Mouse (Mus musculus): Measurements from ENCODE around the gene Nop16. TPM values are rescaled to one million over a fixed set of nuclear protein-coding genes. Genes with fewer than 3 reads are reported as not detected.
A peak's percentile ranks its signal among the peaks of the same experiment; 100 is the strongest.

Nop16 gene
- polyA plus RNA-seq, 1 experiment from 2014 or later: 91.4 TPM

GRCm38 (mm10) chr13:54582860-54583259 is 7.0 kb downstream of the Nop16 start:
- ATAC-seq: peak; percentile 29; the same call in 1 of the 2 replicates
- no peaks in the 10 kb centered on the region; the same call in 1 of the 2 replicates for H3K4me1 ChIP-seq (ENCODE audit: control insufficient read depth, insufficient read depth, low read length)
- WGBS: 67% methylated on average over 5 of the region's 5 CpGs
- no peaks in the 10 kb centered on the region for H3K9me3 ChIP-seq (ENCODE audit: control insufficient read depth, low read length)
- no peak overlapping the region for H3K4me3 ChIP-seq (ENCODE audit: low read length)
- H3K27ac ChIP-seq (ENCODE audit: low read length): no peak overlapping the region; the same call in 1 of the 2 replicates
- no peaks in the 10 kb centered on the region for H3K27me3 ChIP-seq (replicated peaks; ENCODE audit: control insufficient read depth, insufficient read depth, low read length)
- no peak overlapping the region for H3K9ac ChIP-seq (ENCODE audit: low read depth, low read length)
- H3K36me3 ChIP-seq (ENCODE audit: control insufficient read depth, insufficient read depth, low read length): peaks cover 20% of the 10 kb centered on the region
- no peak overlapping the region for H3K4me2 ChIP-seq (ENCODE audit: low read depth, low read length)

- peak; percentile 21; the same call in 1 of the 2 replicates for ATAC-seq
- Histone ChIP-seq H3K27ac (ENCODE audit: low read length) (no peak overlapping the region), H3K36me3 (ENCODE audit: control insufficient read depth, insufficient read depth, low read length) (peaks cover 20% of the 10 kb centered on the region)
These were observed 7.8 kb downstream of the Nop16 start for GRCm38 (mm10) chr13:54582126-54582525.

GRCm38 (mm10) chr13:54581385-54581784 is 8.5 kb downstream of the Nop16 start:
- Histone ChIP-seq H3K27me3 (replicated peaks; ENCODE audit: control insufficient read depth, insufficient read depth, low read length) (no peaks in the 10 kb centered on the region), H3K9me3 (ENCODE audit: control insufficient read depth, low read length) (no peaks in the 10 kb centered on the region), H3K4me2 (ENCODE audit: low read depth, low read length) (no peak overlapping the region), H3K36me3 (ENCODE audit: control insufficient read depth, insufficient read depth, low read length) (peaks cover 17% of the 10 kb centered on the region), H3K27ac (ENCODE audit: low read length) (no peak overlapping the region), H3K4me3 (ENCODE audit: low read length) (no peak overlapping the region), H3K9ac (ENCODE audit: low read depth, low read length) (no peak overlapping the region), H3K4me1 (ENCODE audit: control insufficient read depth, insufficient read depth, low read length) (no peaks in the 10 kb centered on the region; the same call in 1 of the 2 replicates)
- ATAC-seq: no peak
- 65% methylated on average over 2 of the region's 2 CpGs for WGBS

More at GRCm38 (mm10) chr13:54582126-54582525, 7.8 kb downstream of the Nop16 start:
- no peak overlapping the region for H3K4me2 ChIP-seq (ENCODE audit: low read depth, low read length)
- no peak overlapping the region for H3K4me3 ChIP-seq (ENCODE audit: low read length)
- H3K9me3 ChIP-seq (ENCODE audit: control insufficient read depth, low read length): no peaks in the 10 kb centered on the region
- WGBS: 67% methylated on average over 10 of the region's 10 CpGs
- H3K9ac ChIP-seq (ENCODE audit: low read depth, low read length): no peak overlapping the region
- H3K4me1 ChIP-seq (ENCODE audit: control insufficient read depth, insufficient read depth, low read length): no peaks in the 10 kb centered on the region; the same call in 1 of the 2 replicates
- no peaks in the 10 kb centered on the region for H3K27me3 ChIP-seq (replicated peaks; ENCODE audit: control insufficient read depth, insufficient read depth, low read length)

- WGBS: 80% methylated on average over 21 of the region's 21 CpGs
- H3K36me3 ChIP-seq (ENCODE audit: control insufficient read depth, insufficient read depth, low read length): peaks cover 7% of the 10 kb centered on the region
- H3K27me3 ChIP-seq (replicated peaks; ENCODE audit: control insufficient read depth, insufficient read depth, low read length): no peaks in the 10 kb centered on the region
- H3K4me3 ChIP-seq (ENCODE audit: low read length): no peak overlapping the region
- H3K4me1 ChIP-seq (ENCODE audit: control insufficient read depth, insufficient read depth, low read length): peaks cover 12% of the 10 kb centered on the region
- H3K9ac ChIP-seq (ENCODE audit: low read depth, low read length): no peak overlapping the region
- no peak for ATAC-seq
- no peak overlapping the region for H3K27ac ChIP-seq (ENCODE audit: low read length)
- no peaks in the 10 kb centered on the region for H3K9me3 ChIP-seq (ENCODE audit: control insufficient read depth, low read length)
- no peak overlapping the region for H3K4me2 ChIP-seq (ENCODE audit: low read depth, low read length)
These were observed 12.0 kb downstream of the Nop16 start for GRCm38 (mm10) chr13:54577652-54578507.

- Histone ChIP-seq H3K27ac (ENCODE audit: low read length) (peak overlapping the region; percentile 90), H3K4me2 (ENCODE audit: low read depth, low read length) (peak overlapping the region; percentile 90), H3K9ac (ENCODE audit: low read depth, low read length) (peak overlapping the region; percentile 97), H3K4me1 (ENCODE audit: control insufficient read depth, insufficient read depth, low read length) (peaks cover 12% of the 10 kb centered on the region), H3K9me3 (ENCODE audit: control insufficient read depth, low read length) (no peaks in the 10 kb centered on the region), H3K27me3 (replicated peaks; ENCODE audit: control insufficient read depth, insufficient read depth, low read length) (no peaks in the 10 kb centered on the region), H3K36me3 (ENCODE audit: control insufficient read depth, insufficient read depth, low read length) (peaks cover under 1% of the 10 kb centered on the region; the same call in 1 of the 2 replicates), H3K4me3 (ENCODE audit: low read length) (peak overlapping the region; percentile 98)
- 2% methylated on average over 19 of the region's 19 CpGs for WGBS
- ATAC-seq: peak; percentile 32
These were observed 14.4 kb downstream of the Nop16 start for GRCm38 (mm10) chr13:54575489-54575888.

GRCm38 (mm10) chr13:54574854-54575481 is 14.9 kb downstream of the Nop16 start, which contains the start of gene Arl10:
Arl10 (plus strand) TSS chr13:54575015.
- ATAC-seq: peak; percentile 91
- peak within 1 kb of the TSS; percentile 97 for H3K9ac ChIP-seq (ENCODE audit: low read depth, low read length)

GRCm38 (mm10) chr13:54572621-54573020 is 17.3 kb downstream of the Nop16 start:
- H3K36me3 ChIP-seq (ENCODE audit: control insufficient read depth, insufficient read depth, low read length): no peaks in the 10 kb centered on the region
- no peaks in the 10 kb centered on the region for H3K27me3 ChIP-seq (replicated peaks; ENCODE audit: control insufficient read depth, insufficient read depth, low read length)
- H3K4me1 ChIP-seq (ENCODE audit: control insufficient read depth, insufficient read depth, low read length): peaks cover 12% of the 10 kb centered on the region
- H3K27ac ChIP-seq (ENCODE audit: low read length): no peak overlapping the region
- H3K4me3 ChIP-seq (ENCODE audit: low read length): no peak overlapping the region
- H3K4me2 ChIP-seq (ENCODE audit: low read depth, low read length): no peak overlapping the region
- no peak for ATAC-seq
- WGBS: 77% methylated on average over 4 of the region's 4 CpGs
- no peaks in the 10 kb centered on the region for H3K9me3 ChIP-seq (ENCODE audit: control insufficient read depth, low read length)
- H3K9ac ChIP-seq (ENCODE audit: low read depth, low read length): no peak overlapping the region

More at GRCm38 (mm10) chr13:54574854-54575481, 14.9 kb downstream of the Nop16 start, which contains the start of gene Arl10:
- H3K27me3 ChIP-seq (replicated peaks; ENCODE audit: control insufficient read depth, insufficient read depth, low read length): no peaks in the 10 kb centered on the region
- no peaks in the 10 kb centered on the region for H3K9me3 ChIP-seq (ENCODE audit: control insufficient read depth, low read length)
- WGBS: under 1% methylated on average over 55 of the region's 55 CpGs
- H3K36me3 ChIP-seq (ENCODE audit: control insufficient read depth, insufficient read depth, low read length): no peaks in the 10 kb centered on the region
- peak within 1 kb of the TSS; percentile 90 for H3K27ac ChIP-seq (ENCODE audit: low read length)
- H3K4me2 ChIP-seq (ENCODE audit: low read depth, low read length): peak within 1 kb of the TSS; percentile 90
- peaks cover 12% of the 10 kb centered on the region for H3K4me1 ChIP-seq (ENCODE audit: control insufficient read depth, insufficient read depth, low read length)
- peak within 1 kb of the TSS; percentile 98 for H3K4me3 ChIP-seq (ENCODE audit: low read length)

GRCm38 (mm10) chr13:54571637-54572036 is 18.3 kb downstream of the Nop16 start:
- Histone ChIP-seq H3K9me3 (ENCODE audit: control insufficient read depth, low read length) (no peaks in the 10 kb centered on the region), H3K27me3 (replicated peaks; ENCODE audit: control insufficient read depth, insufficient read depth, low read length) (no peaks in the 10 kb centered on the region), H3K4me2 (ENCODE audit: low read depth, low read length) (no peak overlapping the region), H3K36me3 (ENCODE audit: control insufficient read depth, insufficient read depth, low read length) (no peaks in the 10 kb centered on the region), H3K4me1 (ENCODE audit: control insufficient read depth, insufficient read depth, low read length) (peaks cover 12% of the 10 kb centered on the region), H3K9ac (ENCODE audit: low read depth, low read length) (no peak overlapping the region), H3K4me3 (ENCODE audit: low read length) (no peak overlapping the region), H3K27ac (ENCODE audit: low read length) (no peak overlapping the region)
- ATAC-seq: no peak
- 34% methylated on average over 2 of the region's 2 CpGs for WGBS

- no peaks in the 10 kb centered on the region for H3K36me3 ChIP-seq (ENCODE audit: control insufficient read depth, insufficient read depth, low read length)
- no peak for ATAC-seq
These were observed 19.2 kb downstream of the Nop16 start for GRCm38 (mm10) chr13:54570736-54571135.

More at GRCm38 (mm10) chr13:54570736-54571135, 19.2 kb downstream of the Nop16 start:
- Histone ChIP-seq H3K4me1 (ENCODE audit: control insufficient read depth, insufficient read depth, low read length) (peaks cover 6% of the 10 kb centered on the region; the same call in 1 of the 2 replicates), H3K27me3 (replicated peaks; ENCODE audit: control insufficient read depth, insufficient read depth, low read length) (no peaks in the 10 kb centered on the region), H3K4me2 (ENCODE audit: low read depth, low read length) (no peak overlapping the region), H3K27ac (ENCODE audit: low read length) (no peak overlapping the region), H3K9ac (ENCODE audit: low read depth, low read length) (no peak overlapping the region), H3K4me3 (ENCODE audit: low read length) (no peak overlapping the region), H3K9me3 (ENCODE audit: control insufficient read depth, low read length) (no peaks in the 10 kb centered on the region)
- 79% methylated on average over 4 of the region's 4 CpGs for WGBS

Measured in intestine, embryonic 16.5 days (tissue).